Mouse (Mus musculus) left cerebral cortex, adult 11 months (tissue): ENCODE measurements around the gene Rprd1b.

ENCODE experiments used
- DNase-seq: peaks from one replicate; pipeline ENCODE4 v3.0.0; 2022; ENCODE audit warnings: low spot score

Gene Rprd1b

DNA sequence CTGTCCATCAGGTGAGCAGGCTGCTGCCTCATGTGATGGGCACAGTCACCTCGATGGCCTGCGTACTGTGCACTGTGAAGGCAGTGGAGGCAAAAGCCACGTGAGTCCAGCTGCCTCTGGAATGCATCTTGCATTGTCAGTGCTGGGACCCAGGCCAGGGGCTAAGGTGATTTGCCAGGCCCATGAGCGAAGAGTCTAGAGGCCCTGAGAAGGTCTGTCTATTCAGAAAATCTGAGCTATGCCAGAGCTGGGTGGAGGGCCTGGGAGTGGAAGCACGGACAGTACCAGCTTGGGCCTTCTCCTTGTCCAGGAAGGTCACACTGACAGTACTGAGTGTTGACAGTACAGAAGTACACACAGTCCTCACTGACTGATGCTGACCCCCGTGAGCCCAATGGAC, 94.5 kb downstream of the Rprd1b start:
- no peak for DNase-seq

GRCm38 (mm10) chr2:158127245-158127644, 98.9 kb downstream of the Rprd1b start:
- DNase-seq: no peak

DNA sequence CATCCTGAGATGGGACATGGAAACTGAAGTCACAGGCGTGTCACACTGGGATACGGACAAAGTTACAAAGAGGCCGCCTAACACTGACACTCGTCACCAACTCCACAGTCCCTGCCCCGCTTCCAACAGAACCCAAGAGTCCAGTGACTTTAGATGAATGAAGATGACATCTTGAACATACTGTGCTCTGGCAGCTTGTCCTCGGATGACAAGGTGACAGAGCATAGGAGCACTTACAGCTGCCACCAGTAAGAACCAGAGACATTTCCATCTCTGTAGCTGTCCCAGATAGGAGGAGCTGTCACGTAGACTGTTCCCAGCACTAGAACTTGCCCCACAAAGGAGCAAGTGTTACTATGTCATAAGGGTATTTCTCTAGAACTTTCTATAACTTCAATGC, 99.6 kb downstream of the Rprd1b start:
- no peak for DNase-seq

DNA sequence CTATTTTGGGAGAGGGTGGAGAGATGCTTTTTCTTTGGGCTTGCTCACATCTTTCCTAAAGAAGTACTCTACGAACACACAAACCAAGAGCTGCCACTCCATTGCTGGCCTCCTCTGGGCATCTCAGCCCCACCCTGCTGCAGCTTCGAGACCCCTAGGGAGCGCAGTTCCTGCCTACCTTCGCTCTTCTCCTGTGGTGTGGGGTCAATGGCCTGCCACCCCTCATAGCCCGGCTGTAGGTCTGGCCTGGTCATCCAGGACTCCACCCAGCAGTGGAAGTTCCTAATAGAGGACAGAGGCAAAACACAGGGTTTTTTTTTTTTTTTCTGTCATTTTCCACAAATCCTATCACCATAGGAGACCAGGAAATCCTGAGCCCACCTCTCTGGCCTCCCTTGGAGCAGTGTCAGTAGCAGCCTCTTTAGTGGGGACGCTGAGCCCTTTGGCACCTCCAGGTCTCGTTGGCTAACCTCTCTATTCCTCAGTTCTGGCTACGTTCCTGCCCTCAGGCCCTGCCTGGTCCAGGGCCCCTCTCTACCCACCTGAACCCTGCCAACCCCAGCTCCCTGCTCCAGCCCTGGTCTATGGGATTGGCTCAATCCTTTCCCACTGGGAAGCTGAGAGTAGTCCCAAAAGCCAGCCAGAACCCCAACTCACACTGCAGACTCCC, 100.3 kb downstream of the Rprd1b start:
- DNase-seq: no peak

- DNase-seq: no peak
Measured at GRCm38 (mm10) chr2:158129291-158130002, 101.2 kb downstream of the Rprd1b start.

- no peak for DNase-seq
Measured at GRCm38 (mm10) chr2:158130391-158130986, 102.2 kb downstream of the Rprd1b start.

GRCm38 (mm10) chr2:158131197-158131835, 103.0 kb downstream of the Rprd1b start:
- DNase-seq: no peak

GRCm38 (mm10) chr2:158132320-158132719, 104.0 kb downstream of the Rprd1b start:
- DNase-seq: no peak

GRCm38 (mm10) chr2:158133050-158133449, 104.8 kb downstream of the Rprd1b start:
- no peak for DNase-seq

DNA sequence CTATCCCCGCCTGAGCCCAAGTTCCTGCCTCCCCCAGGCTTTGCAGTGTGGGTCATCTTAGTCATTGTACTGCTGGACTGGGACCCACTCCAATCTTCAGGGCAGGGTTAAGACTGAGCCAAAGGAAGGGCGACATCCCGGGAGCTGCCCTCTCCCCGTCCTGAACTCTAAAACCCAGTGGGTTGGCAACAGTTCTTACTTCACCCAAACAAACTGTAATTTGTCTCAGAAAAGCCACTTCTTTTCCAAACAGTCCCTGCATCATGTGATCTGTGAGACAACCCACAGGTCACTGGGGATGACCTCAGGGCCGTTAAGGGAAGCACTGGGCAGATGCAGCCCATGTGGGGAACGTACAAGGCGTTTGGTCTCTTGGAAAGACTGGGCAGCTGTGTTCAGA, 107.9 kb downstream of the Rprd1b start:
- DNase-seq: no peak

DNA sequence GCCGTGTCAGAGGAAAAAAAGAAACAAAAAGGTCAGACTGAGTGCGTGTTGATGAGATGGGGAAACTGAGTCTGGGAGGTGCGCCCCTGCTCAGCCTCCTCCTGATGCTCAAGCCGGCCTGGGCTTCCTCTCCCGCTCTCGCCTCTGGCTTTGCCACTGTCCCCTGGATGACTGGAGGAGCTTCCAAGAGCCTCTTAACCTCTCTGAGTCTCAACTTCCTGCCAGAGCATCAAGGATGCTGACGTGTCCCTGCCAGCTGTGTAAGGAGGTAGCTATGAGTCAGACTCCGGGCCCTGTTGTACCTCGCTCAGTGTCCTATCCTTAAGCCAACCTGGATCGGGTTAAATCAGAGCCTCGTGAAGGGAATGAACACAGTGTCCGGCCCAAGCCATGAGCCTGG, 109.5 kb downstream of the Rprd1b start:
- DNase-seq: no peak

DNA sequence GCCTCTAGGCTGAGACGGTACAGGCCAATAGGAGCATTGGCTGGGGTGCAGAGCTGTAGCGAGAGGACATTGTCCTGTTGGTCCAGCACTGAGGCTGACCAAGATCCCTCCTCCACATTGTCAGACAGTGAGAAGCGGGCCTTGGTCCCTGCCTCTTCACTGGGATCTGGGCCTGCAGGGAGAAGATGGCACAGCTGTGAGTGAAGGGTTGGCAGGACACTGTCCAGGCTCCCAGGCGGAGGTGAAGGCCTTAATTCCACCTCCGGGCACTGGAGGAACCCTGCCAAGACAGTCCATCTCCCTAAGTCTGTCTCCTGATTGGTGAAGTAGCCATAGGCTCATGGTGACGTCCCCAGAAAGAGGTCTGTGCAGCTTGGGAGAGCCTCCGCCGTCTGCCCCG, 110.5 kb downstream of the Rprd1b start:
- no peak for DNase-seq

- no peak for DNase-seq
Measured at GRCm38 (mm10) chr2:158139628-158140027, 111.3 kb downstream of the Rprd1b start.

- DNase-seq: no peak
Measured at GRCm38 (mm10) chr2:158140664-158141063, 112.4 kb downstream of the Rprd1b start.

DNA sequence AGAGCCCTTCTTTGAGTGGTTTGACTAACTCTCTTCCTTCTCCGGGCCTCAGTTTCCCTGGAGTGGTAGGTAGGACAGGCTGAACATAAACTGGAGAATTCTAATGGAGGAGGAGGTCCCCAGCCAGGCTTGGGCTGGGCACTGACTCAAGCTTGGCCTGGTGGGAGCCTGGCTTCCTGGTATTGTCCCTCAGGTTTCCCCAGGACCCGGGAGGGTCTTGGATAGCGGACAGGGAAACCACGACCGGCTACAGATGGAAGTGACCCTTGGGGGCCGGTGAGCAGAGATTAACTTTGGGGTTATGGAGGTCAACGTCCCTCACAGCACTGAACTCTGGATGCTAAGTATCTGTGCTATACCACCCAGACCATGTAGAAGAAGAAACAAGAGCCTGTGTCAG, 113.0 kb downstream of the Rprd1b start:
- DNase-seq: no peak

- no peak for DNase-seq
Measured at GRCm38 (mm10) chr2:158141690-158142440, 113.6 kb downstream of the Rprd1b start.

GRCm38 (mm10) chr2:158142981-158143380, 114.7 kb downstream of the Rprd1b start:
- no peak for DNase-seq

GRCm38 (mm10) chr2:158143816-158144215, 115.5 kb downstream of the Rprd1b start:
- no peak for DNase-seq

GRCm38 (mm10) chr2:158144263-158144662, 116.0 kb downstream of the Rprd1b start:
- no peak for DNase-seq

GRCm38 (mm10) chr2:158144750-158145527, 116.6 kb downstream of the Rprd1b start:
- no peak for DNase-seq

DNA sequence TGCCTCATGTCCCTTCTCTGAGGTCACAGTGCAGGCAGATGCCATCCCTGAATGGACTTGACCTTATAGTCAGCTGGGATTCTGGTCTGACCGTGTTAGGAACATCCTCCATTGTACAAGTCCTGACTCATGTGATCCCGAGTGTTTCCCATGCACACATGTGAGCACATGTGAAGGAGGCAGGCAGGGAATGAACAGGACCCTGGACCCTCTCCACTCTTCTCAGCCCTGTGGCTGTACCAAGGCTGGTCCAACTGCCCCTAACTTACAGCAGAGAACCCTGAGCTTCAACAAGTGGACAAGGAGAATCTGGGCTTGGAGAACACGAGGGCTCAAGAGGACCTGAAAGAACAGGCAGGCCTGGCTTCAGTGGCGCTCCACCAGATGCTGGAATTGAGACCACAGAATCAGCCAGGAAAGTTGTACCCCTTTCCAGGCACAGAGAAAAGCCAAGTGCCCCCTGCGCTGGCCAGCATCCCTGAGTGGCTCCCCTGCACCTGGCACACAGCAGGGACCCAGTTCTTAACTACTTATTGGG, 117.3 kb downstream of the Rprd1b start:
- no peak for DNase-seq
